Mouse (Mus musculus): ENCODE measurements around the gene Etv5. TPM values are rescaled to one million over a fixed set of nuclear protein-coding genes. Genes with fewer than 3 reads are reported as not detected.

The Etv5 gene
- polyA plus RNA-seq, 2 experiments = 35.3 to 39.0 TPM

GRCm38 (mm10) chr16:22467111-22467510 is 27.6 kb upstream of the Etv5 start:
- Histone ChIP-seq H3K4me2 (replicated peaks; ENCODE audit: low read depth, low read length, severe bottlenecking) (no peak overlapping the region), H3K4me1 (ENCODE audit: control insufficient read depth, insufficient read depth, low read length) (0 out of 2 replicates have a peak, but pooled peaks cover 10% of the 10 kb centered on the region), H3K9me3 (ENCODE audit: control insufficient read depth, low read length) (no peaks in the 10 kb centered on the region), H3K27me3 (ENCODE audit: control insufficient read depth, insufficient read depth, low read length) (no peaks in the 10 kb centered on the region), H3K9ac (ENCODE audit: low read depth, low read length, severe bottlenecking) (no peak overlapping the region), H3K4me3 (replicated peaks; ENCODE audit: low read length) (no peak overlapping the region), H3K36me3 (ENCODE audit: control insufficient read depth, insufficient read depth, low read length) (no peaks in the 10 kb centered on the region), H3K27ac (replicated peaks; ENCODE audit: low read depth, low read length) (no peak overlapping the region)
- ATAC-seq (ENCODE audit: low FRiP score, low read depth) = no peak
- 98% methylated on average over 2 of the region's 2 CpGs for WGBS
- no peak for TF ChIP-seq POLR2A (IDR thresholded peaks at IDR 0.05; ENCODE audit: borderline replicate concordance, extremely low read depth, insufficient read depth, insufficient read length)
- DNase-seq (ENCODE audit: low spot score) = no peak

- no peaks in the 10 kb centered on the region for H3K9me3 ChIP-seq (ENCODE audit: control insufficient read depth, low read length)
- no peak overlapping the region for H3K4me3 ChIP-seq (replicated peaks; ENCODE audit: low read length)
- no peaks in the 10 kb centered on the region for H3K27me3 ChIP-seq (ENCODE audit: control insufficient read depth, insufficient read depth, low read length)
- no peak for TF ChIP-seq POLR2A (IDR thresholded peaks at IDR 0.05; ENCODE audit: borderline replicate concordance, extremely low read depth, insufficient read depth, insufficient read length)
- DNase-seq (ENCODE audit: low spot score) (no peak), ATAC-seq (ENCODE audit: low FRiP score, low read depth) (no peak)
- 32% methylated on average over 11 of the region's 11 CpGs for WGBS
- H3K36me3 ChIP-seq (ENCODE audit: control insufficient read depth, insufficient read depth, low read length) = no peaks in the 10 kb centered on the region
- 0 out of 2 replicates have a peak, but pooled peaks cover 10% of the 10 kb centered on the region for H3K4me1 ChIP-seq (ENCODE audit: control insufficient read depth, insufficient read depth, low read length)
- no peak overlapping the region for H3K27ac ChIP-seq (replicated peaks; ENCODE audit: low read depth, low read length)
- no peak overlapping the region for H3K9ac ChIP-seq (ENCODE audit: low read depth, low read length, severe bottlenecking)
- H3K4me2 ChIP-seq (replicated peaks; ENCODE audit: low read depth, low read length, severe bottlenecking) = no peak overlapping the region
Observed at GRCm38 (mm10) chr16:22466381-22466780, 26.9 kb upstream of the Etv5 start.

- no peak for TF ChIP-seq POLR2A (IDR thresholded peaks at IDR 0.05; ENCODE audit: borderline replicate concordance, extremely low read depth, insufficient read depth, insufficient read length)
- DNase-seq (ENCODE audit: low spot score) (no peak), ATAC-seq (ENCODE audit: low FRiP score, low read depth) (no peak)
- Histone ChIP-seq H3K9ac (ENCODE audit: low read depth, low read length, severe bottlenecking) (no peak overlapping the region), H3K4me1 (ENCODE audit: control insufficient read depth, insufficient read depth, low read length) (0 out of 2 replicates have a peak, but pooled peaks cover 6% of the 10 kb centered on the region), H3K27ac (replicated peaks; ENCODE audit: low read depth, low read length) (no peak overlapping the region), H3K4me2 (replicated peaks; ENCODE audit: low read depth, low read length, severe bottlenecking) (no peak overlapping the region), H3K27me3 (ENCODE audit: control insufficient read depth, insufficient read depth, low read length) (no peaks in the 10 kb centered on the region), H3K36me3 (ENCODE audit: control insufficient read depth, insufficient read depth, low read length) (no peaks in the 10 kb centered on the region), H3K9me3 (ENCODE audit: control insufficient read depth, low read length) (no peaks in the 10 kb centered on the region), H3K4me3 (replicated peaks; ENCODE audit: low read length) (no peak overlapping the region)
- WGBS = 77% methylated on average over 3 of the region's 3 CpGs
Observed at GRCm38 (mm10) chr16:22462220-22462619, 22.7 kb upstream of the Etv5 start.

- Histone ChIP-seq H3K27me3 (ENCODE audit: control insufficient read depth, insufficient read depth, low read length) (no peaks in the 10 kb centered on the region), H3K27ac (replicated peaks; ENCODE audit: low read depth, low read length) (no peak overlapping the region), H3K9me3 (ENCODE audit: control insufficient read depth, low read length) (no peaks in the 10 kb centered on the region), H3K4me2 (replicated peaks; ENCODE audit: low read depth, low read length, severe bottlenecking) (no peak overlapping the region), H3K4me1 (ENCODE audit: control insufficient read depth, insufficient read depth, low read length) (0 out of 2 replicates have a peak, but pooled peaks cover 6% of the 10 kb centered on the region), H3K4me3 (replicated peaks; ENCODE audit: low read length) (no peak overlapping the region), H3K36me3 (ENCODE audit: control insufficient read depth, insufficient read depth, low read length) (no peaks in the 10 kb centered on the region), H3K9ac (ENCODE audit: low read depth, low read length, severe bottlenecking) (no peak overlapping the region)
- ATAC-seq (ENCODE audit: low FRiP score, low read depth) (no peak), DNase-seq (ENCODE audit: low spot score) (no peak)
- no peak for TF ChIP-seq POLR2A (IDR thresholded peaks at IDR 0.05; ENCODE audit: borderline replicate concordance, extremely low read depth, insufficient read depth, insufficient read length)
- 63% methylated on average over 6 of the region's 6 CpGs for WGBS
Observed at GRCm38 (mm10) chr16:22461728-22462127, 22.2 kb upstream of the Etv5 start.

GRCm38 (mm10) chr16:22460960-22461359 is 21.4 kb upstream of the Etv5 start:
- WGBS = 60% methylated on average over 1 of the region's 1 CpGs
- Histone ChIP-seq H3K4me2 (replicated peaks; ENCODE audit: low read depth, low read length, severe bottlenecking) (no peak overlapping the region), H3K4me1 (ENCODE audit: control insufficient read depth, insufficient read depth, low read length) (0 out of 2 replicates have a peak, but pooled peaks cover 2% of the 10 kb centered on the region), H3K9ac (ENCODE audit: low read depth, low read length, severe bottlenecking) (no peak overlapping the region), H3K4me3 (replicated peaks; ENCODE audit: low read length) (no peak overlapping the region), H3K36me3 (ENCODE audit: control insufficient read depth, insufficient read depth, low read length) (no peaks in the 10 kb centered on the region), H3K9me3 (ENCODE audit: control insufficient read depth, low read length) (no peaks in the 10 kb centered on the region), H3K27me3 (ENCODE audit: control insufficient read depth, insufficient read depth, low read length) (no peaks in the 10 kb centered on the region), H3K27ac (replicated peaks; ENCODE audit: low read depth, low read length) (no peak overlapping the region)
- ATAC-seq (ENCODE audit: low FRiP score, low read depth) (no peak), DNase-seq (ENCODE audit: low spot score) (no peak)
- TF ChIP-seq POLR2A (IDR thresholded peaks at IDR 0.05; ENCODE audit: borderline replicate concordance, extremely low read depth, insufficient read depth, insufficient read length) = no peak

GRCm38 (mm10) chr16:22452082-22452481 is 12.6 kb upstream of the Etv5 start:
- 81% methylated on average over 9 of the region's 9 CpGs for WGBS
- Histone ChIP-seq H3K27me3 (ENCODE audit: control insufficient read depth, insufficient read depth, low read length) (no peaks in the 10 kb centered on the region), H3K9me3 (ENCODE audit: control insufficient read depth, low read length) (no peaks in the 10 kb centered on the region), H3K4me1 (ENCODE audit: control insufficient read depth, insufficient read depth, low read length) (no peaks in the 10 kb centered on the region), H3K4me3 (replicated peaks; ENCODE audit: low read length) (no peak overlapping the region), H3K9ac (ENCODE audit: low read depth, low read length, severe bottlenecking) (no peak overlapping the region), H3K27ac (replicated peaks; ENCODE audit: low read depth, low read length) (no peak overlapping the region), H3K4me2 (replicated peaks; ENCODE audit: low read depth, low read length, severe bottlenecking) (no peak overlapping the region), H3K36me3 (ENCODE audit: control insufficient read depth, insufficient read depth, low read length) (no peaks in the 10 kb centered on the region)
- no peak for TF ChIP-seq POLR2A (IDR thresholded peaks at IDR 0.05; ENCODE audit: borderline replicate concordance, extremely low read depth, insufficient read depth, insufficient read length)
- DNase-seq (ENCODE audit: low spot score) (no peak), ATAC-seq (ENCODE audit: low FRiP score, low read depth) (no peak)
